Mouse (Mus musculus): ENCODE results near the gene Pir. TPM values are rescaled to one million over a fixed set of nuclear protein-coding genes. Genes with fewer than 3 reads are reported as not detected.

The Pir gene
- polyA plus RNA-seq, 2 experiments = 6.8 to 21.6 TPM

DNA sequence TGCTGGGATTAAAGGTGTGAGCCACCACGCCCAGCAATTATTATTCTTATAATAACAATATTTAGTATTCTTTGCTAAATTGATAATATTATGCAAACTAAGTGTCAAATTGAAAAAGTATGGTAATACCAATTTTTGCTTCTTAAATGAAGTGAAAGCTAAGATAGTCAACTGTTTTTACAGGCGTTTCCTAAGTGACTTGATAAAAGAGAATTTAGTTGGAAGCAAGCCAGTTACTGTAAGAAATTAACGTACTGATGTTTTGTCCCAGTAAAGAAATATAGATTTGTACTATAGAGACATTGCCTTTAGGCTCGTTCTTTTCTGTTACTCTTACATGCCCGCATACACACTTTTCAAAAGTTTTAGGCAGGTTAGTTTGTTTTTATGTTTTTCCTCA is 53.3 kb downstream of the Pir start:
- Histone ChIP-seq H3K4me1 (replicated peaks; ENCODE audit: control insufficient read depth in 2 of 2, insufficient read depth in 2 of 2, low read length in 1 of 2) (no peaks in the 10 kb centered on the region), H3K4me2 (ENCODE audit: low read depth) (no peak overlapping the region), H3K9ac (replicated peaks) (no peak overlapping the region), H3K27me3 (ENCODE audit: control insufficient read depth, insufficient read depth, low read length) (no peaks in the 10 kb centered on the region; the same call in 1 of the 2 replicates), H3K9me3 (ENCODE audit: control insufficient read depth, low read length) (no peaks in the 10 kb centered on the region), H3K4me3 (ENCODE audit: insufficient read depth in 1 of 2, low read depth in 2 of 2, low read length in 2 of 2) (no peak overlapping the region), H3K27ac (no peak overlapping the region), H3K36me3 (replicated peaks; ENCODE audit: control insufficient read depth, insufficient read depth, low read depth) (no peaks in the 10 kb centered on the region)
- ATAC-seq (ENCODE audit: insufficient read depth) (no peak), DNase-seq (ENCODE audit: low read depth in 3 of 3, low spot score in 3 of 3) (no peak)
- WGBS (ENCODE audit: insufficient replicate concordance) = 69% methylated on average over 5 of the region's 5 CpGs
- no peak for TF ChIP-seq CTCF (IDR thresholded peaks at IDR 0.05; ENCODE audit: low read depth)
- no peak for TF ChIP-seq EP300 (IDR thresholded peaks at IDR 0.05; ENCODE audit: low read depth)

DNA sequence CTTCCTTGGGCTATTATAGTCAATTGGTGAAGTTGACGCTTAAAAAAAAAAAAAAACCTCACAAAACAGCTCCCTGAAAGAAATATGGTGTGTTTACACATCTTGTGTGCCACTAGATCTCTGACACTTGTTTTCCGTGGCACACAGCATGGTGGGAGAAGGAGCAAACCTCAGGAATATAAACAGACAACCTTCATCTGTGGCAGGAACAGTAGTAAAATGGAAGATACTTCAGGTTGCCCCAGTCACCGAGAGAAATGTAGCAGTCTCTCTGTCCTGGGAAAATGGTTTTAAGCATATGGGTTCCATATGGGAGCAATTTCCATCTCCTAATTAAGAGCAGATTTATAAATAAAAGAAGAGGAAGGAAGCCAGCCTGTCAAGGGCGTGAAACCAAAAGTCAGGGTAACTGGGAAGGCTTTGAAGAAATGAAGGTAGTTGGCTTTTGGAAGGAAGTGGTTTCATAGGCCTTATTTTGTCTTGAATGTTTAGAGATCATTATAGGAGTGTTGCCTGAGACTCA is 54.3 kb downstream of the Pir start:
- no peak for DNase-seq (ENCODE audit: low read depth in 3 of 3, low spot score in 3 of 3)
- Histone ChIP-seq H3K9me3 (ENCODE audit: control insufficient read depth, low read length) (no peaks in the 10 kb centered on the region), H3K9ac (replicated peaks) (no peak overlapping the region), H3K4me2 (ENCODE audit: low read depth) (no peak overlapping the region), H3K4me1 (replicated peaks; ENCODE audit: control insufficient read depth in 2 of 2, insufficient read depth in 2 of 2, low read length in 1 of 2) (no peaks in the 10 kb centered on the region), H3K4me3 (ENCODE audit: insufficient read depth in 1 of 2, low read depth in 2 of 2, low read length in 2 of 2) (no peak overlapping the region), H3K36me3 (replicated peaks; ENCODE audit: control insufficient read depth, insufficient read depth, low read depth) (no peaks in the 10 kb centered on the region), H3K27me3 (ENCODE audit: control insufficient read depth, insufficient read depth, low read length) (no peaks in the 10 kb centered on the region; the same call in 1 of the 2 replicates), H3K27ac (no peak overlapping the region)
- WGBS (ENCODE audit: insufficient replicate concordance) = 51% methylated on average over 4 of the region's 4 CpGs
- ATAC-seq (ENCODE audit: insufficient read depth) = no peak
- no peak for TF ChIP-seq CTCF (IDR thresholded peaks at IDR 0.05; ENCODE audit: low read depth)
- no peak for TF ChIP-seq EP300 (IDR thresholded peaks at IDR 0.05; ENCODE audit: low read depth)

DNA sequence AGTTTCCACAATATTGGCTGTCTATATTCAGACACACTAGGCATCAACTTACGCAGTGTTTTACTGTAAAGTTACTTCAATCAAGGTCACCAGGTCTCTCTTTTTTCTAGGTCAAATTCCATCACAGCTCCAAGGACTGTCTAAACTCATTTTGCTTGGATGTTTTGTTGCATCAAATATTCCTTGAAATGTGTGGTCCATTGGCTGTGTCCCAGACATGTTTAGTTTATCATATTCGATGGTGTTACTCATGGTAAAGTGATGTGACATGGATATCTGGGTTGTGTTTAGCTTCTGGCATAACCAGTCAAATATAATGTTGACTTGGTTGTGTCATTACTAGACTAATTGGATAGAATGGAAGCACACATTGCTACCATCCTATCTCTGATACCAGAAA is 61.2 kb downstream of the Pir start:
- no peak overlapping the region for H3K4me2 ChIP-seq (ENCODE audit: low read depth)
- H3K9ac ChIP-seq (replicated peaks) = no peak overlapping the region
- no peak for DNase-seq (ENCODE audit: low read depth in 3 of 3, low spot score in 3 of 3)
- no peak overlapping the region for H3K27ac ChIP-seq
- TF ChIP-seq CTCF (IDR thresholded peaks at IDR 0.05; ENCODE audit: low read depth) (no peak), EP300 (IDR thresholded peaks at IDR 0.05; ENCODE audit: low read depth) (no peak)
- H3K4me1 ChIP-seq (replicated peaks; ENCODE audit: control insufficient read depth in 2 of 2, insufficient read depth in 2 of 2, low read length in 1 of 2) = no peaks in the 10 kb centered on the region
- no peak for ATAC-seq (ENCODE audit: insufficient read depth)
- no peaks in the 10 kb centered on the region for H3K9me3 ChIP-seq (ENCODE audit: control insufficient read depth, low read length)
- WGBS (ENCODE audit: insufficient replicate concordance) = 68% methylated on average over 2 of the region's 2 CpGs
- H3K27me3 ChIP-seq (ENCODE audit: control insufficient read depth, insufficient read depth, low read length) = no peaks in the 10 kb centered on the region
- no peaks in the 10 kb centered on the region for H3K36me3 ChIP-seq (replicated peaks; ENCODE audit: control insufficient read depth, insufficient read depth, low read depth)
- H3K4me3 ChIP-seq (ENCODE audit: insufficient read depth in 1 of 2, low read depth in 2 of 2, low read length in 2 of 2) = no peak overlapping the region

DNA sequence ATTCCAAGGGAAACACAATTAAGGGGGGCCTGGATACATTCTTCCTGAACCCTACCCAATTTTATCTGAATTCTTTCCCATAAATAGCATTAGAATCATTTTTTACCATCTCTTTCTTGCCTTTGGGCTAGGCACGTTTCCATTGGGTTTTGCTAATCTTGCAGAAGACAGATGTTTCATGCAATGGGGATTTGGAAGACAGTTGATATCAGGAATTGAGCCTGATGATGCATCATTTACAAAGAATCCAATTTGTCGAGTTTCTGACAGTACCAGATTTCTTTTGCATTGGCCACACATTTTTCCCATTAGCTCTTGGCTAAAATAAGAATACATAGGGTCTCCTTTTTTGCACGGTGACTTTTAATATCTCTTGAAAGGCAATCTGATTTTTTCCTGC is 61.6 kb downstream of the Pir start:
- DNase-seq (ENCODE audit: low read depth in 3 of 3, low spot score in 3 of 3) = no peak
- no peaks in the 10 kb centered on the region for H3K9me3 ChIP-seq (ENCODE audit: control insufficient read depth, low read length)
- no peak for ATAC-seq (ENCODE audit: insufficient read depth)
- no peaks in the 10 kb centered on the region for H3K27me3 ChIP-seq (ENCODE audit: control insufficient read depth, insufficient read depth, low read length)
- H3K27ac ChIP-seq = no peak overlapping the region
- no peak overlapping the region for H3K4me2 ChIP-seq (ENCODE audit: low read depth)
- no peaks in the 10 kb centered on the region for H3K36me3 ChIP-seq (replicated peaks; ENCODE audit: control insufficient read depth, insufficient read depth, low read depth)
- H3K4me1 ChIP-seq (replicated peaks; ENCODE audit: control insufficient read depth in 2 of 2, insufficient read depth in 2 of 2, low read length in 1 of 2) = no peaks in the 10 kb centered on the region
- TF ChIP-seq CTCF (IDR thresholded peaks at IDR 0.05; ENCODE audit: low read depth) (no peak), EP300 (IDR thresholded peaks at IDR 0.05; ENCODE audit: low read depth) (no peak)
- 53% methylated on average over 3 of the region's 3 CpGs for WGBS (ENCODE audit: insufficient replicate concordance)
- H3K4me3 ChIP-seq (ENCODE audit: insufficient read depth in 1 of 2, low read depth in 2 of 2, low read length in 2 of 2) = no peak overlapping the region
- H3K9ac ChIP-seq (replicated peaks) = no peak overlapping the region

DNA sequence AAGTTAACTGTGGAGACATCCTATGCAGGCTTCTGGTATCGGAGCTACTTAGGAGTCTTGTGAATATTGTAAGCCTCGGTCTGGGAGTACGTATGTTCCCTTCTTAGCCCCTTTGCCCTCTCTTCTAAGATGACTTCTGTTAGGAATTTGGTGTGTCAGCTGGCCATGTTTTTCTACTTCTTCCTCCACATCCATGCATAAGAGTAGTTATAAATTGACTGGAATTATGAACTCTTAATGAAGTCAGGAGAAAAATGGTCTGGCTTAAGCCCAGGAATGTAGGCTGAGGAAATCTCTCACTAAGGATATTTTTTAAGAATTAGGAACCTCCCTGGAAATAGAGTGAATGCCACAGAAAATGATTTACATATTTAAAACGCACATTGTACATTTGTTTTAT is 69.4 kb downstream of the Pir start:
- Histone ChIP-seq H3K4me3 (ENCODE audit: insufficient read depth in 1 of 2, low read depth in 2 of 2, low read length in 2 of 2) (no peak overlapping the region), H3K9me3 (ENCODE audit: control insufficient read depth, low read length) (no peaks in the 10 kb centered on the region), H3K27me3 (ENCODE audit: control insufficient read depth, insufficient read depth, low read length) (no peaks in the 10 kb centered on the region), H3K9ac (replicated peaks) (no peak overlapping the region), H3K27ac (no peak overlapping the region), H3K36me3 (replicated peaks; ENCODE audit: control insufficient read depth, insufficient read depth, low read depth) (no peaks in the 10 kb centered on the region), H3K4me1 (replicated peaks; ENCODE audit: control insufficient read depth in 2 of 2, insufficient read depth in 2 of 2, low read length in 1 of 2) (no peaks in the 10 kb centered on the region), H3K4me2 (ENCODE audit: low read depth) (no peak overlapping the region)
- 78% methylated on average over 4 of the region's 4 CpGs for WGBS (ENCODE audit: insufficient replicate concordance)
- TF ChIP-seq CTCF (IDR thresholded peaks at IDR 0.05; ENCODE audit: low read depth) = no peak
- no peak for TF ChIP-seq EP300 (IDR thresholded peaks at IDR 0.05; ENCODE audit: low read depth)
- ATAC-seq (ENCODE audit: insufficient read depth) (no peak), DNase-seq (ENCODE audit: low read depth in 3 of 3, low spot score in 3 of 3) (no peak)
